In genomic region chr10:62060224-62060913, GRCm38 (mm10) we compare ENCODE assay signal across 9 mouse cellular contexts.
DNase-seq lines count a peak whose midpoint lies in the region; ATAC-seq and TF ChIP-seq lines count a peak whose summit lies in the region.
"Had no signal": no experiment of that assay in that cellular context is flagged by ENCODE, and none has a peak within 500 bp of the region (broad histone marks: within the 10 kb centered on the region; RNA-seq: fewer than 3 reads in every experiment).

No protein-coding gene starts in this region.

- H3K27me3 ChIP-seq in heart, embryonic 16.5 days (ENCODE audit: control insufficient read depth, insufficient read depth, low read length), result 0 out of 2 replicates have a peak, but pooled peaks cover 2% of the 10 kb centered on the region
- no peaks in the 10 kb centered on the region for H3K27me3 ChIP-seq in heart, adult 2 months (ENCODE audit: control insufficient read depth, insufficient read depth, low read length)
- no peaks in the 10 kb centered on the region for H3K27me3 ChIP-seq in midbrain, embryonic 15.5 days (replicated peaks)
- H3K27me3 ChIP-seq in midbrain, embryonic 13.5 days, result no peaks in the 10 kb centered on the region
- H3K27me3 ChIP-seq in hindbrain, embryonic 16.5 days (replicated peaks; ENCODE audit: control insufficient read depth, insufficient read depth, low read length), result no peaks in the 10 kb centered on the region
- no peaks in the 10 kb centered on the region for H3K27me3 ChIP-seq in stomach, embryonic 16.5 days (ENCODE audit: control insufficient read depth, insufficient read depth, low read length)
- H3K27me3 ChIP-seq: hindbrain, embryonic 15.5 days had no signal

- H3K27ac ChIP-seq in heart, embryonic 16.5 days (ENCODE audit: low read length), result no peak overlapping the region
- H3K27ac ChIP-seq in heart, adult 2 months, result no peak overlapping the region
- 0 out of 2 replicates have a peak overlapping the region, but pooled peaks have one; percentile 29 for H3K27ac ChIP-seq in midbrain, embryonic 15.5 days
- no peak overlapping the region for H3K27ac ChIP-seq in midbrain, embryonic 13.5 days
- H3K27ac ChIP-seq in hindbrain, embryonic 16.5 days (ENCODE audit: low read depth, low read length), result no peak overlapping the region
- peak overlapping the region; percentile 22; the same call in 1 of the 2 replicates for H3K27ac ChIP-seq in stomach, embryonic 16.5 days (ENCODE audit: low read length)
- H3K27ac ChIP-seq: hindbrain, embryonic 15.5 days had no signal

- no peaks in the 10 kb centered on the region; the same call in 1 of the 2 replicates for H3K4me1 ChIP-seq in heart, embryonic 16.5 days (ENCODE audit: control insufficient read depth, insufficient read depth, low read length)
- no peaks in the 10 kb centered on the region for H3K4me1 ChIP-seq in heart, adult 2 months (ENCODE audit: control insufficient read depth, insufficient read depth, low read length)
- 0 out of 2 replicates have a peak, but pooled peaks cover 8% of the 10 kb centered on the region for H3K4me1 ChIP-seq in midbrain, embryonic 15.5 days
- peaks cover 15% of the 10 kb centered on the region; the same call in 1 of the 2 replicates for H3K4me1 ChIP-seq in midbrain, embryonic 13.5 days (replicated peaks)
- peaks cover 15% of the 10 kb centered on the region for H3K4me1 ChIP-seq in hindbrain, embryonic 16.5 days (ENCODE audit: control insufficient read depth, insufficient read depth, low read depth, low read length)
- H3K4me1 ChIP-seq in stomach, embryonic 16.5 days (ENCODE audit: control insufficient read depth, insufficient read depth, low read length), result peaks cover 16% of the 10 kb centered on the region; the same call in 1 of the 2 replicates

- no peaks in the 10 kb centered on the region for H3K36me3 ChIP-seq in heart, embryonic 16.5 days (ENCODE audit: control insufficient read depth, insufficient read depth)
- H3K36me3 ChIP-seq in heart, adult 2 months (ENCODE audit: control insufficient read depth, insufficient read depth, low read length), result no peaks in the 10 kb centered on the region
- H3K36me3 ChIP-seq in midbrain, embryonic 15.5 days (replicated peaks), result no peaks in the 10 kb centered on the region
- H3K36me3 ChIP-seq in midbrain, embryonic 13.5 days, result no peaks in the 10 kb centered on the region
- H3K36me3 ChIP-seq in hindbrain, embryonic 16.5 days (ENCODE audit: control insufficient read depth, insufficient read depth, low read length), result no peaks in the 10 kb centered on the region
- no peaks in the 10 kb centered on the region for H3K36me3 ChIP-seq in stomach, embryonic 16.5 days (ENCODE audit: control insufficient read depth, insufficient read depth, low read length)
- H3K36me3 ChIP-seq: hindbrain, embryonic 15.5 days had no signal

- H3K4me3 ChIP-seq in heart, embryonic 16.5 days (ENCODE audit: low read length), result no peak overlapping the region
- H3K4me3 ChIP-seq in heart, adult 2 months, result no peak overlapping the region
- H3K4me3 ChIP-seq in midbrain, embryonic 15.5 days, result no peak overlapping the region
- no peak overlapping the region for H3K4me3 ChIP-seq in midbrain, embryonic 13.5 days (replicated peaks)
- H3K4me3 ChIP-seq in hindbrain, embryonic 16.5 days (ENCODE audit: low read length), result no peak overlapping the region
- H3K4me3 ChIP-seq in stomach, embryonic 16.5 days (replicated peaks; ENCODE audit: low read length), result no peak overlapping the region
- H3K4me3 ChIP-seq: hindbrain, embryonic 15.5 days had no signal

- intact Hi-C loops in heart, adult 2 months (cut with DNase I), result no loop called here

- H3K79me2 ChIP-seq in heart, adult 2 months (replicated peaks; ENCODE audit: control insufficient read depth, insufficient read depth, low read length), result no peaks in the 10 kb centered on the region

- WGBS in heart, embryonic 16.5 days, result 57% methylated on average over 16 of the region's 16 CpGs
- 63% methylated on average over 16 of the region's 16 CpGs for WGBS in heart, adult 2 months
- WGBS in midbrain, embryonic 15.5 days, result 74% methylated on average over 16 of the region's 16 CpGs
- 75% methylated on average over 16 of the region's 16 CpGs for WGBS in midbrain, embryonic 13.5 days
- WGBS in hindbrain, embryonic 16.5 days, result 53% methylated on average over 16 of the region's 16 CpGs
- 50% methylated on average over 16 of the region's 16 CpGs for WGBS in stomach, embryonic 16.5 days

- TF ChIP-seq POLR2A in heart, adult 2 months (IDR thresholded peaks at IDR 0.05; ENCODE audit: insufficient read depth, low read depth, low read length), result no peak

- H3K4me2 ChIP-seq in heart, embryonic 16.5 days (ENCODE audit: low read depth, low read length), result no peak overlapping the region
- H3K4me2 ChIP-seq in midbrain, embryonic 15.5 days, result no peak overlapping the region
- no peak overlapping the region for H3K4me2 ChIP-seq in midbrain, embryonic 13.5 days (replicated peaks)
- no peak overlapping the region for H3K4me2 ChIP-seq in hindbrain, embryonic 16.5 days (ENCODE audit: low read length)
- no peak overlapping the region for H3K4me2 ChIP-seq in stomach, embryonic 16.5 days (ENCODE audit: low read depth, low read length)
- H3K4me2 ChIP-seq: hindbrain, embryonic 15.5 days had no signal

- TF ChIP-seq EP300 in heart, adult 2 months (IDR thresholded peaks at IDR 0.05; ENCODE audit: insufficient read depth, low read depth, low read length), result no peak

- DNase-seq in heart, adult 2 months, result no peak
- DNase-seq in liver, result no peak
- DNase-seq: cerebellum, adult 8-10 months had no signal

- no peak for TF ChIP-seq CTCF in heart, adult 2 months (IDR thresholded peaks at IDR 0.05)

- no peaks in the 10 kb centered on the region for H3K9me3 ChIP-seq in heart, embryonic 16.5 days (replicated peaks; ENCODE audit: control insufficient read depth, low read length)
- H3K9me3 ChIP-seq in midbrain, embryonic 15.5 days, result no peaks in the 10 kb centered on the region
- no peaks in the 10 kb centered on the region for H3K9me3 ChIP-seq in midbrain, embryonic 13.5 days
- no peaks in the 10 kb centered on the region for H3K9me3 ChIP-seq in hindbrain, embryonic 16.5 days (ENCODE audit: control insufficient read depth, low read length)
- H3K9me3 ChIP-seq in stomach, embryonic 16.5 days (replicated peaks; ENCODE audit: control insufficient read depth, low read length), result no peaks in the 10 kb centered on the region
- H3K9me3 ChIP-seq: hindbrain, embryonic 15.5 days had no signal

- no peak overlapping the region for H3K9ac ChIP-seq in heart, embryonic 16.5 days (ENCODE audit: low read length)
- no peak overlapping the region for H3K9ac ChIP-seq in heart, adult 2 months (ENCODE audit: low read depth, low read length)
- no peak overlapping the region for H3K9ac ChIP-seq in midbrain, embryonic 15.5 days
- no peak overlapping the region for H3K9ac ChIP-seq in midbrain, embryonic 13.5 days (replicated peaks)
- H3K9ac ChIP-seq in hindbrain, embryonic 16.5 days (ENCODE audit: low read depth, low read length), result 0 out of 2 replicates have a peak overlapping the region, but pooled peaks have one; percentile 11
- 0 out of 2 replicates have a peak overlapping the region, but pooled peaks have one; percentile 8 for H3K9ac ChIP-seq in stomach, embryonic 16.5 days (ENCODE audit: low read length)
- H3K9ac ChIP-seq: hindbrain, embryonic 15.5 days had no signal

- peak; percentile 41; the same call in 1 of the 2 replicates for ATAC-seq in heart, embryonic 16.5 days (replicated peaks; ENCODE audit: extremely low read depth, insufficient read depth, low FRiP score)
- ATAC-seq in midbrain, embryonic 15.5 days (replicated peaks), result no peak
- no peak for ATAC-seq in midbrain, embryonic 13.5 days
- no peak for ATAC-seq in hindbrain, embryonic 16.5 days
- no peak for ATAC-seq in stomach, embryonic 16.5 days (ENCODE audit: insufficient read depth, low FRiP score)

Comparison
In these comparisons a context has a peak if more than half of its experiments do, and no peak if none do; other contexts are left out.
1. H3K27ac ChIP-seq: peak in midbrain, embryonic 15.5 days (single experiment) and stomach, embryonic 16.5 days (single experiment); none in heart, embryonic 16.5 days (single experiment), heart, adult 2 months (single experiment), midbrain, embryonic 13.5 days (single experiment) and hindbrain, embryonic 16.5 days (single experiment).
2. H3K9ac ChIP-seq: peak in hindbrain, embryonic 16.5 days (single experiment) and stomach, embryonic 16.5 days (single experiment); none in heart, embryonic 16.5 days (single experiment), heart, adult 2 months (single experiment), midbrain, embryonic 15.5 days (single experiment) and midbrain, embryonic 13.5 days (single experiment).